Mouse (Mus musculus) heart, adult 11 months (tissue): ENCODE data around the gene Ntrk3.

Source experiments
- DNase-seq: peaks from one replicate; pipeline ENCODE4 v3.0.0; 2022

Gene Ntrk3

GRCm38 (mm10) chr7:78145251-78145650 is 592.6 kb downstream of the Ntrk3 start:
- no peak for DNase-seq

GRCm38 (mm10) chr7:78144849-78145248 is 593.0 kb downstream of the Ntrk3 start:
- no peak for DNase-seq

- no peak for DNase-seq
Observed at GRCm38 (mm10) chr7:78129966-78130365, 607.8 kb downstream of the Ntrk3 start.
